Mouse (Mus musculus): Measurements from ENCODE around the gene Slc48a1. TPM values are rescaled to one million over a fixed set of nuclear protein-coding genes. Genes with fewer than 3 reads are reported as not detected.

Slc48a1 gene
- polyA plus RNA-seq, 1 experiment from 2014 or later = 89.5 TPM

Other genes starting within 250 kb of the Slc48a1 start
- 13.1 and 17.4 TPM in 2 replicates for gene Rpap3, start 72.7 kb upstream of the Slc48a1 start, polyA plus RNA-seq (2015; fragmentation: Nextera tagmentation; extraction: Ambion mirVana)
- 0.07 TPM in 1 of 2 replicates, not detected in the other for gene Endou, start 47.2 kb upstream of the Slc48a1 start, polyA plus RNA-seq (2015; fragmentation: Nextera tagmentation; extraction: Ambion mirVana)
- 1.2 and 1.8 TPM in 2 replicates for gene Rapgef3, start 10.5 kb upstream of the Slc48a1 start, polyA plus RNA-seq (2015; fragmentation: Nextera tagmentation; extraction: Ambion mirVana)
- gene Hdac7, start 66.0 kb downstream of the Slc48a1 start, polyA plus RNA-seq (2015; fragmentation: Nextera tagmentation; extraction: Ambion mirVana) = 8.0 and 8.3 TPM in 2 replicates
- gene Vdr, start 132.1 kb downstream of the Slc48a1 start, polyA plus RNA-seq (2015; fragmentation: Nextera tagmentation; extraction: Ambion mirVana) = 0.22 and 0.41 TPM in 2 replicates
- gene Tmem106c, start 185.7 kb downstream of the Slc48a1 start, polyA plus RNA-seq (2015; fragmentation: Nextera tagmentation; extraction: Ambion mirVana) = 14.8 and 15.8 TPM in 2 replicates
- gene Col2a1, start 226.2 kb downstream of the Slc48a1 start, polyA plus RNA-seq (2015; fragmentation: Nextera tagmentation; extraction: Ambion mirVana) = 0.27 and 0.28 TPM in 2 replicates